Mouse (Mus musculus): ENCODE results near the gene Sgf29. TPM values are rescaled to one million over a fixed set of nuclear protein-coding genes. Genes with fewer than 3 reads are reported as not detected.

Gene Sgf29
- polyA plus RNA-seq, 1 experiment from 2014 or later, result 17.0 TPM

GRCm38 (mm10) chr7:126653991-126654390, 4.9 kb downstream of the Sgf29 start:
- no peak overlapping the region for H3K4me3 ChIP-seq (ENCODE audit: inconsistent target)
- peaks cover 35% of the 10 kb centered on the region for H3K79me2 ChIP-seq (ENCODE audit: inconsistent target)
- no peaks in the 10 kb centered on the region for H3K36me3 ChIP-seq (ENCODE audit: inconsistent target)
- WGBS (ENCODE audit: missing documents), result 81% methylated on average over 2 of the region's 2 CpGs
- no peak overlapping the region for H3K27ac ChIP-seq

- H3K36me3 ChIP-seq (ENCODE audit: inconsistent target), result no peaks in the 10 kb centered on the region
- WGBS (ENCODE audit: missing documents), result 27% methylated on average over 3 of the region's 3 CpGs
- no peak overlapping the region for H3K4me3 ChIP-seq (ENCODE audit: inconsistent target)
- H3K27ac ChIP-seq, result peak overlapping the region; percentile 76
- H3K79me2 ChIP-seq (ENCODE audit: inconsistent target), result peaks cover 25% of the 10 kb centered on the region; the same call in 1 of the 2 replicates
These were observed 6.6 kb downstream of the Sgf29 start for GRCm38 (mm10) chr7:126655695-126656094.

- 100% methylated on average over 1 of the region's 1 CpGs for WGBS (ENCODE audit: missing documents)
- Histone ChIP-seq H3K4me3 (ENCODE audit: inconsistent target) (no peak overlapping the region), H3K36me3 (ENCODE audit: inconsistent target) (no peaks in the 10 kb centered on the region), H3K27ac (no peak overlapping the region), H3K79me2 (ENCODE audit: inconsistent target) (peaks cover 6% of the 10 kb centered on the region; the same call in 1 of the 2 replicates)
These were observed 8.4 kb downstream of the Sgf29 start for GRCm38 (mm10) chr7:126657522-126657921.

- H3K36me3 ChIP-seq (ENCODE audit: inconsistent target), result no peaks in the 10 kb centered on the region
- no peak overlapping the region for H3K4me3 ChIP-seq (ENCODE audit: inconsistent target)
These were observed 10.7 kb downstream of the Sgf29 start for GRCm38 (mm10) chr7:126659771-126660170.

GRCm38 (mm10) chr7:126663646-126664045, 14.5 kb downstream of the Sgf29 start:
- Histone ChIP-seq H3K27ac (no peak overlapping the region), H3K79me2 (ENCODE audit: inconsistent target) (no peaks in the 10 kb centered on the region), H3K4me3 (ENCODE audit: inconsistent target) (no peak overlapping the region), H3K36me3 (ENCODE audit: inconsistent target) (no peaks in the 10 kb centered on the region)
- 49% methylated on average over 8 of the region's 8 CpGs for WGBS (ENCODE audit: missing documents)

More at GRCm38 (mm10) chr7:126659771-126660170, 10.7 kb downstream of the Sgf29 start:
- H3K27ac ChIP-seq, result no peak overlapping the region
- no peaks in the 10 kb centered on the region; the same call in 1 of the 2 replicates for H3K79me2 ChIP-seq (ENCODE audit: inconsistent target)
- WGBS (ENCODE audit: missing documents), result 100% methylated on average over 3 of the region's 3 CpGs

- WGBS (ENCODE audit: missing documents), result 97% methylated on average over 3 of the region's 3 CpGs
- H3K36me3 ChIP-seq (ENCODE audit: inconsistent target), result no peaks in the 10 kb centered on the region
These were observed 16.2 kb downstream of the Sgf29 start for GRCm38 (mm10) chr7:126665269-126665668.

GRCm38 (mm10) chr7:126667495-126668090, 18.5 kb downstream of the Sgf29 start:
- H3K27ac ChIP-seq, result no peak overlapping the region
- 35% methylated on average over 6 of the region's 9 CpGs for WGBS (ENCODE audit: missing documents)
- H3K4me3 ChIP-seq (ENCODE audit: inconsistent target), result no peak overlapping the region
- no peaks in the 10 kb centered on the region for H3K79me2 ChIP-seq (ENCODE audit: inconsistent target)
- H3K36me3 ChIP-seq (ENCODE audit: inconsistent target), result peaks cover 11% of the 10 kb centered on the region; the same call in 1 of the 2 replicates

More at GRCm38 (mm10) chr7:126665269-126665668, 16.2 kb downstream of the Sgf29 start:
- H3K79me2 ChIP-seq (ENCODE audit: inconsistent target), result no peaks in the 10 kb centered on the region
- no peak overlapping the region for H3K27ac ChIP-seq
- no peak overlapping the region for H3K4me3 ChIP-seq (ENCODE audit: inconsistent target)

- Histone ChIP-seq H3K79me2 (ENCODE audit: inconsistent target) (no peaks in the 10 kb centered on the region), H3K36me3 (ENCODE audit: inconsistent target) (peaks cover 16% of the 10 kb centered on the region; the same call in 1 of the 2 replicates), H3K4me3 (ENCODE audit: inconsistent target) (no peak overlapping the region), H3K27ac (no peak overlapping the region)
- 31% methylated on average over 5 of the region's 5 CpGs for WGBS (ENCODE audit: missing documents)
These were observed 19.3 kb downstream of the Sgf29 start for GRCm38 (mm10) chr7:126668452-126668851.

GRCm38 (mm10) chr7:126670152-126670551, 21.0 kb downstream of the Sgf29 start:
- 89% methylated on average over 3 of the region's 3 CpGs for WGBS (ENCODE audit: missing documents)
- no peaks in the 10 kb centered on the region for H3K79me2 ChIP-seq (ENCODE audit: inconsistent target)
- no peak overlapping the region for H3K4me3 ChIP-seq (ENCODE audit: inconsistent target)
- H3K27ac ChIP-seq, result no peak overlapping the region
- H3K36me3 ChIP-seq (ENCODE audit: inconsistent target), result peaks cover 16% of the 10 kb centered on the region; the same call in 1 of the 2 replicates

GRCm38 (mm10) chr7:126672111-126672510, 23.0 kb downstream of the Sgf29 start:
- no peaks in the 10 kb centered on the region for H3K79me2 ChIP-seq (ENCODE audit: inconsistent target)
- H3K4me3 ChIP-seq (ENCODE audit: inconsistent target), result no peak overlapping the region
- 94% methylated on average over 9 of the region's 9 CpGs for WGBS (ENCODE audit: missing documents)
- no peak overlapping the region for H3K27ac ChIP-seq
- peaks cover 16% of the 10 kb centered on the region; the same call in 1 of the 2 replicates for H3K36me3 ChIP-seq (ENCODE audit: inconsistent target)

GRCm38 (mm10) chr7:126675104-126675503, 26.0 kb downstream of the Sgf29 start:
- no peaks in the 10 kb centered on the region for H3K79me2 ChIP-seq (ENCODE audit: inconsistent target)
- no peak overlapping the region for H3K4me3 ChIP-seq (ENCODE audit: inconsistent target)
- 94% methylated on average over 8 of the region's 8 CpGs for WGBS (ENCODE audit: missing documents)
- peaks cover 16% of the 10 kb centered on the region; the same call in 1 of the 2 replicates for H3K36me3 ChIP-seq (ENCODE audit: inconsistent target)
- H3K27ac ChIP-seq, result no peak overlapping the region

- H3K4me3 ChIP-seq (ENCODE audit: inconsistent target), result no peak within 1 kb of the TSS
These were observed 27.1 kb downstream of the Sgf29 start, which contains the start of gene Sult1a1 for GRCm38 (mm10) chr7:126676207-126676606. TSS of gene Sult1a1 (minus strand) at chr7:126676432.

GRCm38 (mm10) chr7:126676631-126677220, 27.6 kb downstream of the Sgf29 start:
- Histone ChIP-seq H3K4me3 (ENCODE audit: inconsistent target) (no peak overlapping the region), H3K27ac (no peak overlapping the region), H3K79me2 (ENCODE audit: inconsistent target) (no peaks in the 10 kb centered on the region), H3K36me3 (ENCODE audit: inconsistent target) (peaks cover 13% of the 10 kb centered on the region; the same call in 1 of the 2 replicates)
- WGBS (ENCODE audit: missing documents), result 29% methylated on average over 4 of the region's 4 CpGs

More at GRCm38 (mm10) chr7:126676207-126676606, 27.1 kb downstream of the Sgf29 start, which contains the start of gene Sult1a1:
- 50% methylated on average over 1 of the region's 1 CpGs for WGBS (ENCODE audit: missing documents)
- no peaks in the 10 kb centered on the region for H3K79me2 ChIP-seq (ENCODE audit: inconsistent target)
- no peak within 1 kb of the TSS for H3K27ac ChIP-seq
- peaks cover 16% of the 10 kb centered on the region; the same call in 1 of the 2 replicates for H3K36me3 ChIP-seq (ENCODE audit: inconsistent target)

- WGBS (ENCODE audit: missing documents), result 97% methylated on average over 8 of the region's 8 CpGs
- H3K4me3 ChIP-seq (ENCODE audit: inconsistent target), result no peak overlapping the region
- H3K36me3 ChIP-seq (ENCODE audit: inconsistent target), result no peaks in the 10 kb centered on the region
- H3K27ac ChIP-seq, result no peak overlapping the region
- H3K79me2 ChIP-seq (ENCODE audit: inconsistent target), result no peaks in the 10 kb centered on the region
These were observed 29.6 kb downstream of the Sgf29 start for GRCm38 (mm10) chr7:126678545-126679341.

Measured in macrophage (primary cell).